Mouse (Mus musculus) spleen, postnatal 0 days (tissue): ENCODE data around the gene Gdf15. TPM values are rescaled to one million over a fixed set of nuclear protein-coding genes. Genes with fewer than 3 reads are reported as not detected.

Experiments used
- polyA plus RNA-seq: library from polyadenylated mRNA; unstranded; fragments of >200 nt; fragmentation: Nextera tagmentation; extraction: Ambion mirVana; gene quantifications from 2 replicates; pipeline ENCODE4 v1.2.1, GENCODE M21; 2015

Gene Gdf15
- polyA plus RNA-seq = 0.79 and 0.93 TPM in 2 replicates

GRCm38 (mm10) chr8:70632346-70632892, at the start of gene Gdf15:
TSS of gene Gdf15 (minus strand) at chr8:70632456.

GRCm38 (mm10) chr8:70673079-70673856, 41.0 kb upstream of the Gdf15 start, which contains the start of gene Lsm4:
TSS of gene Lsm4 (plus strand) at chr8:70673248.

GRCm38 (mm10) chr8:70660273-70660725, 28.0 kb upstream of the Gdf15 start, which contains the start of gene Pgpep1:
TSS of gene Pgpep1 (minus strand) at chr8:70660388.

GRCm38 (mm10) chr8:70615894-70616293, 16.4 kb downstream of the Gdf15 start, which contains the start of gene Lrrc25:
TSS of gene Lrrc25 (plus strand) at chr8:70616155.

GRCm38 (mm10) chr8:70608749-70609367, 23.4 kb downstream of the Gdf15 start, which contains the start of gene Ssbp4:
TSS of gene Ssbp4 (minus strand) at chr8:70608872.

GRCm38 (mm10) chr8:70593961-70594609, 38.2 kb downstream of the Gdf15 start, which contains the start of gene Isyna1:
TSS of gene Isyna1 (plus strand) at chr8:70594373.

Other genes with a start within 250 kb of the Gdf15 start
- gene Crtc1, start 192.9 kb downstream of the Gdf15 start, polyA plus RNA-seq = 4.9 and 5.2 TPM in 2 replicates
- 6.0 and 7.3 TPM in 2 replicates for gene Klhl26, start 155.5 kb downstream of the Gdf15 start, polyA plus RNA-seq
- not detected in 2 replicates for gene Tmem59l, start 145.1 kb downstream of the Gdf15 start, polyA plus RNA-seq
- 2.3 and 2.4 TPM in 2 replicates for gene Crlf1, start 139.3 kb downstream of the Gdf15 start, polyA plus RNA-seq
- gene Rex1bd, start 125.7 kb downstream of the Gdf15 start, polyA plus RNA-seq = 90.9 and 97.6 TPM in 2 replicates
- gene Uba52, start 121.7 kb downstream of the Gdf15 start, polyA plus RNA-seq = 940 and 995 TPM in 2 replicates
- gene Fkbp8, start 104.7 kb downstream of the Gdf15 start, polyA plus RNA-seq = 177 and 190 TPM in 2 replicates
- 46.7 and 49.2 TPM in 2 replicates for gene Kxd1, start 104.5 kb downstream of the Gdf15 start, polyA plus RNA-seq
- 9.3 and 10.1 TPM in 2 replicates for gene Ell, start 93.0 kb downstream of the Gdf15 start, polyA plus RNA-seq
- gene Isyna1, start 38.1 kb downstream of the Gdf15 start, polyA plus RNA-seq = 50.4 and 57.8 TPM in 2 replicates
- 80.1 and 80.6 TPM in 2 replicates for gene Ssbp4, start 23.6 kb downstream of the Gdf15 start, polyA plus RNA-seq
- 10.7 and 14.6 TPM in 2 replicates for gene Lrrc25, start 16.3 kb downstream of the Gdf15 start, polyA plus RNA-seq
- 13.5 and 15.4 TPM in 2 replicates for gene Pgpep1, start 27.9 kb upstream of the Gdf15 start, polyA plus RNA-seq
- gene Lsm4, start 40.8 kb upstream of the Gdf15 start, polyA plus RNA-seq = 209 and 217 TPM in 2 replicates
- gene Jund, start 66.5 kb upstream of the Gdf15 start, polyA plus RNA-seq = 33.3 and 37.5 TPM in 2 replicates
- gene Iqcn, start 71.0 kb upstream of the Gdf15 start, polyA plus RNA-seq = not detected in 2 replicates
- gene Gm3336, start 86.1 kb upstream of the Gdf15 start, polyA plus RNA-seq = 0.16 TPM in 1 of 2 replicates, not detected in the other
- 0.16 and 0.24 TPM in 2 replicates for gene Pde4c, start 91.3 kb upstream of the Gdf15 start, polyA plus RNA-seq
- gene Rab3a, start 122.2 kb upstream of the Gdf15 start, polyA plus RNA-seq = 4.8 and 5.3 TPM in 2 replicates
- gene Mpv17l2, start 128.5 kb upstream of the Gdf15 start, polyA plus RNA-seq = 53.7 and 56.1 TPM in 2 replicates
- gene Pik3r2, start 144.3 kb upstream of the Gdf15 start, polyA plus RNA-seq = 22.8 and 27.4 TPM in 2 replicates
- 12.4 and 14.1 TPM in 2 replicates for gene Mast3, start 172.6 kb upstream of the Gdf15 start, polyA plus RNA-seq
- 0.60 and 0.93 TPM in 2 replicates for gene Il12rb1, start 176.0 kb upstream of the Gdf15 start, polyA plus RNA-seq
- 13.1 and 15.0 TPM in 2 replicates for gene Arrdc2, start 207.3 kb upstream of the Gdf15 start, polyA plus RNA-seq
- 0.36 and 0.52 TPM in 2 replicates for gene Kcnn1, start 230.8 kb upstream of the Gdf15 start, polyA plus RNA-seq
- 54.8 and 56.6 TPM in 2 replicates for gene Ccdc124, start 241.5 kb upstream of the Gdf15 start, polyA plus RNA-seq